Mouse (Mus musculus) gastrocnemius, adult 2 months (tissue): Measurements from ENCODE around the gene Sufu. TPM values are rescaled to one million over a fixed set of nuclear protein-coding genes. Genes with fewer than 3 reads are reported as not detected.

Experiments
- DNase-seq: peaks from one replicate; pipeline ENCODE4 v3.0.0; 2022
- H3K27ac ChIP-seq: fragments of 200-600 bp; 2 replicates; pipeline ENCODE4 v1.8.1; 2022; ENCODE audit warnings: mild to moderate bottlenecking
- H3K4me3 ChIP-seq: fragments of 200-600 bp; 2 replicates; pipeline ENCODE4 v1.8.1; 2022; ENCODE audit warnings: mild to moderate bottlenecking, moderate library complexity
- CTCF ChIP-seq: fragments of 200-600 bp; IDR thresholded peaks from 2 replicates; pipeline ENCODE4 v1.8.1; 2022; ENCODE audit warnings: antibody characterized with exemption, mild to moderate bottlenecking, moderate library complexity
- intact Hi-C: fragments of 180-260 bp; cut with DNase I; formaldehyde crosslinking; loops from one replicate; pipeline ENCODE4 v1.15.1; 2025
- total RNA-seq, 2 experiments: library from RNA; stranded (reverse); gene quantifications; 2 replicates each; pipeline ENCODE4 v1.2.3; 2021

Sufu gene
- total RNA-seq, 2 experiments from 2014 or later: 5.1 to 6.1 TPM

GRCm38 (mm10) chr19:46518828-46519621, 122.3 kb downstream of the Sufu start:
- H3K27ac ChIP-seq: peak overlapping the region; percentile 68
- no peak for TF ChIP-seq CTCF
- DNase-seq: no peak
- intact Hi-C loops: no loop called here
- H3K4me3 ChIP-seq: peak overlapping the region; percentile 57

GRCm38 (mm10) chr19:46521698-46522097, 125.0 kb downstream of the Sufu start:
- Histone ChIP-seq H3K4me3 (no peak overlapping the region), H3K27ac (no peak overlapping the region)
- intact Hi-C loops: no loop called here
- no peak for TF ChIP-seq CTCF
- no peak for DNase-seq

- peak overlapping the region; percentile 46; the same call in 1 of the 2 replicates for H3K27ac ChIP-seq
- intact Hi-C loops: no loop called here
Measured at GRCm38 (mm10) chr19:46522433-46523044, 125.8 kb downstream of the Sufu start.

GRCm38 (mm10) chr19:46523131-46523479, 126.4 kb downstream of the Sufu start:
- no peak for DNase-seq
- peak overlapping the region; percentile 81 for H3K27ac ChIP-seq
- H3K4me3 ChIP-seq: peak overlapping the region; percentile 55
- TF ChIP-seq CTCF: no peak
- intact Hi-C loops: no loop called here

More at GRCm38 (mm10) chr19:46522433-46523044, 125.8 kb downstream of the Sufu start:
- DNase-seq: no peak
- no peak for TF ChIP-seq CTCF
- H3K4me3 ChIP-seq: no peak overlapping the region

DNA sequence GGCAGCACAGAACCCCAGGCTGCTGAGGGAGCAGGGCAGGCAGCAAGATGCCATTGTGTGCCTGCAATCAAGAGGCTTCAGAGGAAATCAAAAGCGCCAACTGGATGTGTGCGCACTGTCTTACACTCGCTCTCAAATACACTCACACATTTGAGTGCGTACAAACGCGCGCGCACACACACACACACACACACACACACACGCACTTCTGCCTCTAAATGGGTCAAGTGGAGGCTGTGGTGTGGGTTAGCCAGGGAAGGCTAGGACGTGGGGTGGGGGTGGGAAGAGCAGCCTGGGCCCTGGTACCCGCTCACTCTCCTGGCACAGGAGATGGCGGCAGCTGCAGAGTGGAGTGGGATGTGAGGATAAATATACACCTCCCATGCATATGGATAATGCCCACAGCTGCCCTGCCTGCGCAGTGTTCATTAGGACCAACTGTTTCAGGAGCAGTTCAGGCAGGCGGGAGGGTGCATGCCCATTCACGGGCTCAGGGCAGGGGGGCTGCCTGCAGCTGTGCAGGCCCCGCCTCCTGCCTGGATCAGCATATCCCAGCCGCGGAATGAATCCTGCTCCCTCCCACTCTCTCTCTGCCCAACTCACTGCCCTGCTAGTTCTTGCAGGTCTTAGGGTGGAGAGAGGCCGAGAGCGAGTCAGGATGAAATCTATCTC, 126.9 kb downstream of the Sufu start:
- no peak for TF ChIP-seq CTCF
- DNase-seq: peak; percentile 73
- Histone ChIP-seq H3K27ac (peak overlapping the region; percentile 81), H3K4me3 (peak overlapping the region; percentile 55)
- intact Hi-C loops: no loop called here

GRCm38 (mm10) chr19:46524152-46524544, 127.5 kb downstream of the Sufu start:
- H3K4me3 ChIP-seq: peak overlapping the region; percentile 55
- DNase-seq: no peak
- no peak for TF ChIP-seq CTCF
- intact Hi-C loops: no loop called here
- peak overlapping the region; percentile 81 for H3K27ac ChIP-seq

DNA sequence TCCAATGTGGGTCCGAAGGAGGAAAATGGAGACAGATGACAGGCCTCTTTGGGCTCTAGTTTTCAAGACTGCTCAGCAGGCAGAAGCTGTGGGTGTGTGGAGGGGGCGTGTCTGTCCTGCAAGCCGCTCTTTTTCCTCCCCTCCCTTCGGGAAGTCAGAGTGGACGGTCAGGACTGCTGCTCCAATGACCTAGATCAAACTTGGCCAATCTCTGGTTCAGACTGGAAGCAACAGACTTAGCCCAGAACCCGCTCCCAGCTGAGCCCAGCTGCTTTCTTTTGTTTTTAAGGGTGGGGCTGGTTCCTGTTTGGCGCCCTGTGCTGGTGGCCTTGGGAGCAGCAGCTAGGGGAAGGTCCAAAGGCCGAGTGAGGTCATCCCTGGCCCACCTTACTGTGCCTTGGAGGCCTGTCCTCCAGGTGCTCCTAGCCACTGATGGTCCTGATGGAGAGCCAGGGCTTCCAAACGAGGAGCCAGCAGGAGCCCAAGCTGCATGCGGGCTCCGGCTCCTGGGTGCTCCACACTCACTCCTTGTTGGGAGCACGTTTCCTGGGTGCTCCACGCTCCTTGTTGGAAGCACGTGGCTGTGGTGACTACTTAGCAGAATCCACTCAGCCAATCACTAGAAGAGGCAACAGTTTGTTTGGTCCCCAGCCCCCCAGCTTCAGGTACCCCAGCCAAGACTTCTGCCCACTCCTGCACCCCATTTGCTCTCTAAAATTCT, 128.1 kb downstream of the Sufu start:
- peak; percentile 49 for TF ChIP-seq CTCF
- intact Hi-C loops: no loop called here
- peak; percentile 82 for DNase-seq
- H3K27ac ChIP-seq: peak overlapping the region; percentile 81
- H3K4me3 ChIP-seq: peak overlapping the region; percentile 55

DNA sequence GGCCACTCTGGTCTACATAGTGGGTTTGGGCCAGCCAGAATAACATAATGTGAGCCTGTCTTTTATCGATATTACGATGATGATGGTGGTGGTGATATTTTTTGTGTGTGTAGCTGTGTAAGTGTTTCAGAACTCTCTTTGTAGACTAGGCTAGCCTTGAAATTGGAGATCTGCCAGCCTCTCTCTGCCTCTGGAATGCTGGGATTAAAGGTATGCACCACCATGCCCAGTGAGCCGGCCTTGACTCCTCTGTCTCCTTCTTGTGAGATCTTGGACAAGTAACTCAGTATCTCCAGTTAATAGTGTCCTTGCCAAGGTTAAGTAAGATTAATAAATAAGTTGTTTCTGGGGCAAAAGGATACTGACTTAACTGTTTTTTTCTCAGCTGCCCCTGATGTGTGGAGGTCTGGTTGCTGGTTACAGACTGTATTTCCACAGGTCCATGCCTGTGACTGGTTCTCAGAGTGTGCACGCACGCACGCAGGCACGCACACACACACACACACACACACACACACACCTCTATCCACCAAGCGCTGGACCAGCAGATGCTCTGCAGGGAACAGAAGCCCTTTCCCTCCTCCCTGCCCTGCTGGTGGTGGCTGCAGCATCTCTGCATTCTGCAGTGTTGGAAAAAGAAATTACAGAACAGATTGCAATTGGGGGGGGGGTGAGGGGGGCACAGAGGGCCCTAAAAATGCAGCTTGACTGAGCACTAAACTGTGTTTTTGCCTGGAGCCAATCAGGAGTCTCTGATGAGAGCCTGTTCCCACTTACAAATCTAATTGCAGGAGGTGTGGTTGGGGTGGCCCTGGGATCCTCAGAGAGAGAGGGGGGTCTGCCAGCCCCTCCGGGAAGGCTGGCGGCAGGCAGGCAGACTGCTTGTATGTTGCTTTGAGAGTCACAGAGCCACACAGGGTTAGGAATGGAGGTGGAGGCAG, 129.3 kb downstream of the Sufu start:
- intact Hi-C loops: no loop called here
- TF ChIP-seq CTCF: no peak
- no peak for DNase-seq
- H3K27ac ChIP-seq: peak overlapping the region; percentile 81
- H3K4me3 ChIP-seq: no peak overlapping the region

DNA sequence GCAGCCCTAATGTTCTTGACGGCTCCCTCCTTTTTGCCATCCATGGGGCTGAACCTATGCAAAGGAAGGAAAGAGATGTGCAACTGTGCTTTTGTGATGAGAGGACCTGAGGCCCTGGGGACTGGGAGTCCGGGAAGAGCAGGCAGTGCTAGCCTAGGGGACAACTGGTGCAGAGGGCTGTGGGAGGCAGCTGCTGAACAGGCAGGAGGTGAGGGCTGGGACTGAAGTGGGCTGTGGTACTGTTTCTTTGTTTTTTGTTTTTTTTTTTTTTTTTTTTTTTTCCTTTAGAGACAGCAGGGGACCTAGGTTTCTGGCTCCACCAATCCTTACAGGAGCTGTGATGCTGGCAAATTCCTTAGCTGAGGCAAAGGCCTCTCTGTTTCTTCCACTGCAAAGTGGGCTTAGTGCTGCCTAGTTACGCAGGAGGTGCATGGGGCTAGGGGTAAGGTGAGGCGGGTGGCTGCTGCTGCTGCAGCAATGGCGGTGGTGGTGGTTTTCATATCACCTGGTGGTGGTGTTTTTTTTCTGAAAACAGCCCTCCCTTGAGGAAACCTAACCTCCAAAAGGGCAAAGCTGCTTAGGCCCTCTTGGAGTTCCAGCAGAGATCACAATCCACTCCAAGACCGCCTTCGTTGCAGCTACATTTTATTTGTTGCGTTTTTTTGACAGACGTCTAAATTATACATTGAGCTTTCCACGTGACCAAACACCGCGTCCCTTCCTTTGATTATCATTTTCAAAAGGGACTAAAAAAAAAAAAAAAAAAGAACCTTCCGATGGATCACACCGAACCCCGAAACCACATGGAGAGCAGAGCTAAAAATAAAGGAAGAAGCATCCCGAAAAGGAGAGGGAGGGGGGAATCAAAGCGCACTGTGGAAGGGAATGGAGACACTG, 131.2 kb downstream of the Sufu start:
- no peak for TF ChIP-seq CTCF
- no peak for DNase-seq
- intact Hi-C loops: no loop called here
- Histone ChIP-seq H3K4me3 (peak overlapping the region; percentile 66), H3K27ac (peak overlapping the region; percentile 78)

DNA sequence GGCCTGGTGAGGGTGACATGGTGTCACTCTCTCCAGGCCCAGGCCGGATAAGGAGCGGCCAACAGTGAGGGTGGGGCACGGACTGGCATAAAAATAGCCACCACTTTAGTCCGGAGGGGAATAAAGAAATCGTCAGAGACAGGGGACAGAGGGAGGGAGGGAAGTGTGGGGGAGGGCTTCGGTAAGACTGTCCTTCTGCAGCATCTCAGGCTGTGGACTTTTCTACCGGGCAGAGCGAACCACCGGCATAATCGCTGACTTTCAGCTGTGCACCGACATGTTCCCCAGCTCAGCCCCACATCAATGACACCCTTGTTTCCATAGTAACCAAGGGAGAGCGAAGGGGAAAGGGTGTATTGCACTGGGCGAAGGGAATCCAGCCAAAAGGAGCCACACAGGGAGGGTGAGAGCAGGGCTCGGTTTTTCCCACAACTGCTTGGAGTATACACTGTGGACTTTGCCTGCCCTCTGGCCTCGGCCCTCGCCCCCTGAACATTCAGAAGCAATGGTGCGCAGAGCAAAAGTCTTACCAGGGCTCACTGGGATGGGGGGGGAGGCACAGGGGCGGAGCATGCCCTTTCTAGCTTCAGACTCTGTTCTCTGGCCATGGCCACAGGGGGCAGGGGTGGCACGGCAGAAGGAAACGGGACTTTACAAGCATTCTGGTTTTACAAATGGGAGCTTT, 132.0 kb downstream of the Sufu start:
- peak; percentile 69 for DNase-seq
- TF ChIP-seq CTCF: peak; percentile 39; the same call in 1 of the 2 replicates
- Histone ChIP-seq H3K4me3 (peak overlapping the region; percentile 66), H3K27ac (peak overlapping the region; percentile 78)
- intact Hi-C loops: no loop called here
